Mouse (Mus musculus) testis, adult 2 months (tissue): Measurements from ENCODE around the gene Ccser2. TPM values are rescaled to one million over a fixed set of nuclear protein-coding genes. Genes with fewer than 3 reads are reported as not detected.

ENCODE experiments used
- H3K27ac ChIP-seq: fragments of 200-500 bp; 2 replicates; pipeline ENCODE4 v1.5.1; 2012; ENCODE audit warnings: low read depth, low read length; ENCODE audit not compliant: control insufficient read depth, insufficient read depth
- H3K27me3 ChIP-seq: fragments of 200-500 bp; 2 replicates; pipeline ENCODE4 v1.6.1; 2012; ENCODE audit warnings: mild to moderate bottlenecking, low read length, moderate library complexity; ENCODE audit not compliant: control insufficient read depth, insufficient read depth
- H3K36me3 ChIP-seq: fragments of 200-500 bp; 2 replicates; pipeline ENCODE4 v1.6.1; 2012; ENCODE audit warnings: mild to moderate bottlenecking, low read length; ENCODE audit not compliant: control insufficient read depth, insufficient read depth
- H3K4me1 ChIP-seq: fragments of 200-500 bp; 2 replicates; pipeline ENCODE4 v1.6.1; 2012; ENCODE audit warnings: low read length; ENCODE audit not compliant: control insufficient read depth, insufficient read depth
- H3K4me3 ChIP-seq: fragments of 200-500 bp; 2 replicates; pipeline ENCODE4 v1.5.1; 2012; ENCODE audit warnings: low read depth, mild to moderate bottlenecking, low read length, moderate library complexity, mixed read lengths; ENCODE audit not compliant: control insufficient read depth
- CTCF ChIP-seq: fragments of 200-500 bp; IDR thresholded peaks from 2 replicates; pipeline ENCODE4 v1.5.1; 2012; ENCODE audit warnings: low read depth, mild to moderate bottlenecking, inconsistent platforms, low read length, moderate library complexity; ENCODE audit not compliant: control insufficient read depth, insufficient read depth, insufficient replicate concordance
- POLR2A ChIP-seq: fragments of 200-500 bp; IDR thresholded peaks from 2 replicates; pipeline ENCODE4 v1.6.1; 2012; ENCODE audit warnings: low read depth, mild to moderate bottlenecking, inconsistent platforms, low read length, moderate library complexity; ENCODE audit not compliant: control insufficient read depth
- polyA plus RNA-seq: library from polyadenylated mRNA; depleted of rRNA; stranded (reverse); fragments of >200 nt; gene quantifications from 2 replicates; pipeline ENCODE4 v1.2.3, GENCODE M21; 2012

Gene Ccser2
- polyA plus RNA-seq, 1 experiment: 164 TPM

- Histone ChIP-seq H3K27me3 (no peaks in the 10 kb centered on the region), H3K4me3 (no peak overlapping the region), H3K4me1 (no peaks in the 10 kb centered on the region), H3K27ac (no peak overlapping the region), H3K36me3 (no peaks in the 10 kb centered on the region)
- TF ChIP-seq CTCF (no peak), POLR2A (no peak)
These were observed 75.7 kb downstream of the Ccser2 start for GRCm38 (mm10) chr14:36892762-36893358.

DNA sequence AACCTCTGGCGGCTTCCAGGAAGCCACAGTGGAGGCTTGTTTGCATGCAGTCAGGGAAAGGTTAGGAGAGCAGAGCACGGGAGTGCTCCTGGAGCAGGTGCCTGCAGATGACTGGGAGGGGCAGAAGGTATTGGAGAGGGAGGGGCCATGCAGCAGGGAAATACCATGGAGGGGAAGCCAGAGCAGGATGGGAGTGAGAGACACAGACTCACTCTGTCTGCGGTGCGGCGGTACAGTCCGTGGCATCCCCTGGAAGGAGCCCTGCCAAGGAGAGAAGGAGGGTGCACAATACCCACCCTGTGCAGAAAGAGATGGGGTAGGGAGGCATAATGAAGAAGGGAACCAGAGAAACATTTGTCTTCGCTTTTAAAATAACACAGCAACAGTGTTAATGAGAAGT lies 78.4 kb downstream of the Ccser2 start:
- TF ChIP-seq CTCF (no peak), POLR2A (no peak)

DNA sequence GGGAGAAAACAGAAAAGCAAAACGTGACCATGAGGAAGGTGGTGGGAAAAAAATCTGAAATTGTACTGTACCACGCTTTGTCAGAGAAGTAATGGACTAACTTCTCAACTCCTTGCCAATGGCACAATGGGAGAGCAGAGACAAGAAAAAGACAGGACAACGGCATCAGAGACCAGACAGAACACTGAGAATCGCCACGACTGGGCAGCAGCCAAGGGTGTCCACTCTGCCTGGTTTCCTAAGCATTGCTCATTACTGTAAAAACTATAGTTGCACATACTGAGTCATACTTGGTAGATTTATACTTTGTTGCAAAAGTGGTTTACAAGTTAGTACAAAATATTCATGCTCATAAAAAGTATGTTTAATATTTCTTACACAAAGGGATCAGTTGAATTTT lies 82.9 kb downstream of the Ccser2 start:
- Histone ChIP-seq H3K27ac (no peak overlapping the region), H3K4me3 (no peak overlapping the region), H3K36me3 (no peaks in the 10 kb centered on the region), H3K4me1 (no peaks in the 10 kb centered on the region), H3K27me3 (no peaks in the 10 kb centered on the region)
- TF ChIP-seq CTCF: no peak
- TF ChIP-seq POLR2A: no peak

More for the DNA sequence above, 78.4 kb downstream of the Ccser2 start:
- no peaks in the 10 kb centered on the region for H3K27me3 ChIP-seq
- H3K36me3 ChIP-seq: no peaks in the 10 kb centered on the region
- no peaks in the 10 kb centered on the region for H3K4me1 ChIP-seq
- H3K4me3 ChIP-seq: no peak overlapping the region
- no peak overlapping the region for H3K27ac ChIP-seq

DNA sequence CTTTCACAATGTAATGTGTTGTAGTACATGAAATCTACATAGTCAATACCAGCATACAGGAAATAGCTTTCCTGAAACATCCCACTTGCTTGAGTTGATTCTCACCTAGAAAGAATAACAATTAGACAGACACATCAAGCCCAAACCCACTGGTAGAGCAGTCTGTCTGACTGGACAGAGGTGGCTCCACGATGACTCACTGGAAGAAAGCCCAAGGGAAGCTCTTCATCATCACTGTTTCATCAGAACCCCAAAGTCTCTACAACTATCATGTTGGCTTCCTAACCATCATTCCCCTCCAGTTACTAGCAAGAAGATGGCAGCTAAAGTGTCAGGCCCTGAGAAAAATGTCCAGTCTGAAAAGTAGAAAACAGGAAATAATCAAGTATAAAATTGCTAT lies 83.5 kb downstream of the Ccser2 start:
- Histone ChIP-seq H3K4me3 (no peak overlapping the region), H3K36me3 (no peaks in the 10 kb centered on the region)

GRCm38 (mm10) chr14:36883576-36883975 lies 85.0 kb downstream of the Ccser2 start:
- Histone ChIP-seq H3K27ac (no peak overlapping the region), H3K27me3 (no peaks in the 10 kb centered on the region), H3K4me3 (no peak overlapping the region), H3K4me1 (no peaks in the 10 kb centered on the region), H3K36me3 (no peaks in the 10 kb centered on the region)
- TF ChIP-seq CTCF (no peak), POLR2A (no peak)

More for the DNA sequence above, 83.5 kb downstream of the Ccser2 start:
- no peaks in the 10 kb centered on the region for H3K27me3 ChIP-seq
- H3K27ac ChIP-seq: no peak overlapping the region
- no peak for TF ChIP-seq CTCF
- no peak for TF ChIP-seq POLR2A
- no peaks in the 10 kb centered on the region for H3K4me1 ChIP-seq

- H3K27me3 ChIP-seq: no peaks in the 10 kb centered on the region
- no peak overlapping the region for H3K4me3 ChIP-seq
- TF ChIP-seq POLR2A (no peak), CTCF (no peak)
- H3K36me3 ChIP-seq: no peaks in the 10 kb centered on the region
- no peaks in the 10 kb centered on the region for H3K4me1 ChIP-seq
- no peak overlapping the region for H3K27ac ChIP-seq
These were observed 98.3 kb downstream of the Ccser2 start for GRCm38 (mm10) chr14:36870257-36870656.

DNA sequence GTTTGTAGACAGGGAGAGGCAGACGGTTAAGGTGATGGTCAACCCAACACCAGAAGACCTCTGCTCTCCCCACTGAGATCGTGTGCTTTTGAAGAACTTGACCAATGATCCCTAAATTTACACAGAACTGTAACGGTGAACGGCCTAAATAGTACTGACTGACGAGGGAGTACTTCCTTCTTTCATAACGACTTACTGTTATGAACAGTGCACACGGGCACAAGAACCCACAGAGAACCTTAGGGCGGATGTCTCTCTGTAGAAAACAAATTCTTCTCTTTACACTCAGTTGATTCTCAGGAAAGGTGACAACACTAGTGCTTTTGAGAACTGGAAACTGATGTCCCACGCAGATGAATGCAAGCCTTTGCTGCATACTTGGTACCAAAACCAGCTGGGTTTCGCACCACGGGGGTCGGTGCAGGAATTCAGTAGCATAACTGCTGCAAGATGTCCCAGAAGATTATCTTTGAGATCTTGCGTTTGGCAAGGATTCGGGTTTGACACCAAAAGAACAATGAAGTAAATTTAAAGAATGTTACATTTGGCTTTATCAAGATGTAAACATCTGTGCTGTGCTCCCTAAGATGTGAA lies 99.7 kb downstream of the Ccser2 start:
- H3K27ac ChIP-seq: no peak overlapping the region
- H3K4me1 ChIP-seq: no peaks in the 10 kb centered on the region
- no peak for TF ChIP-seq CTCF
- TF ChIP-seq POLR2A: no peak
- no peaks in the 10 kb centered on the region for H3K27me3 ChIP-seq
- no peak overlapping the region for H3K4me3 ChIP-seq
- H3K36me3 ChIP-seq: no peaks in the 10 kb centered on the region

- no peak overlapping the region for H3K27ac ChIP-seq
- peak; percentile 24; the same call in 1 of the 2 replicates for TF ChIP-seq CTCF
- TF ChIP-seq POLR2A: no peak
- H3K4me3 ChIP-seq: no peak overlapping the region
- H3K4me1 ChIP-seq: no peaks in the 10 kb centered on the region
- H3K36me3 ChIP-seq: no peaks in the 10 kb centered on the region
- no peaks in the 10 kb centered on the region for H3K27me3 ChIP-seq
These were observed 101.4 kb downstream of the Ccser2 start for GRCm38 (mm10) chr14:36866966-36867700.
